Comparison of ENCODE assay signal across 8 mouse cellular contexts in genomic region chr16:31235457-31236310, GRCm38 (mm10). TPM values are rescaled to one million over a fixed set of nuclear protein-coding genes. Genes with fewer than 3 reads are reported as not detected.
A peak's percentile ranks its signal among the peaks of the same experiment; 100 is the strongest.
DNase-seq lines count a peak whose midpoint lies in the region; ATAC-seq lines count a peak whose summit lies in the region.

No protein-coding gene starts in this region.

- ATAC-seq in hematopoietic stem cell, adult 5-6 weeks (replicated peaks in 1 of 2; ENCODE audit: insufficient read depth in 1 of 2, low FRiP score in 2 of 2, low TSS enrichment in 1 of 2, low read depth in 1 of 2, poor library complexity in 2 of 2, severe bottlenecking in 2 of 2) = peak; percentile 63

- H3K9me3 ChIP-seq in megakaryocyte, embryonic 14.5 days = peaks cover 7% of the 10 kb centered on the region

- peaks cover 10% of the 10 kb centered on the region for H3K27me3 ChIP-seq in megakaryocyte, embryonic 14.5 days (replicated peaks)

- H3K4me1 ChIP-seq in megakaryocyte, embryonic 14.5 days = peaks cover 42% of the 10 kb centered on the region

- peaks cover 1% of the 10 kb centered on the region for H3K36me3 ChIP-seq in megakaryocyte, embryonic 14.5 days (replicated peaks; ENCODE audit: low read length)

- DNase-seq in adrenal gland, adult (ENCODE audit: inconsistent age in 2 of 2, low spot score in 1 of 2) = peak; percentile 51 to 59
- DNase-seq in adrenal gland, adult 8-10 months = no peak
- DNase-seq in retina, postnatal 1 day = peak; percentile 27
- no peak for DNase-seq in retina, embryonic 14.5 days (ENCODE audit: low spot score)
- DNase-seq in thymus, postnatal 10 days (ENCODE audit: low spot score in 2 of 2) = peak; percentile 23 to 37
- DNase-seq in layer of hippocampus, adult 11-12 months (ENCODE audit: low spot score) = no peak

- H3K4me3 ChIP-seq in megakaryocyte, embryonic 14.5 days (replicated peaks) = peak overlapping the region; percentile 86

RNA-seq across cellular contexts. Expression of gene Acap2, which starts 34.6 kb away (rescaled TPM):
- 10 to 100 TPM; 38.4 to 54.5 (median 46.0) TPM for total RNA-seq in adrenal gland, adult 8-10 months (2022)
- 44.5 and 62.5 TPM in 2 replicates for total RNA-seq in hematopoietic stem cell, adult 5-6 weeks (2017)
- 1.0 and 2.2 TPM in 2 replicates for polyA plus RNA-seq in megakaryocyte, embryonic 14.5 days (2012; ENCODE audit: insufficient read depth, low replicate concordance)

RNA-seq across cellular contexts. Expression of gene Ppp1r2, which starts 39.4 kb away (rescaled TPM):
- total RNA-seq in adrenal gland, adult 8-10 months (2022) = 10 to 100 TPM; 66.3 to 78.3 (median 75.6) TPM
- total RNA-seq in hematopoietic stem cell, adult 5-6 weeks (2017) = 48.2 and 59.4 TPM in 2 replicates
- 50.5 and 165 TPM in 2 replicates for polyA plus RNA-seq in megakaryocyte, embryonic 14.5 days (2012; ENCODE audit: insufficient read depth, low replicate concordance)

Comparison
In these comparisons a context has a peak if more than half of its experiments do, and no peak if none do; other contexts are left out.
1. DNase-seq: peak in adrenal gland, adult (2 of 2), retina, postnatal 1 day (single experiment) and thymus, postnatal 10 days (2 of 2); none in adrenal gland, adult 8-10 months (single experiment), retina, embryonic 14.5 days (single experiment) and layer of hippocampus, adult 11-12 months (single experiment).